Mouse (Mus musculus) testis, postnatal 10 days (tissue): ENCODE data around the gene Spg21.

Source experiments
- DNase-seq: peaks from one replicate; pipeline ENCODE4 v3.0.0; 2021; ENCODE audit warnings: low spot score

The Spg21 gene

GRCm38 (mm10) chr9:65479158-65479557 is 18.4 kb downstream of the Spg21 start:
- DNase-seq: no peak

- DNase-seq: no peak
These were observed 19.3 kb downstream of the Spg21 start for GRCm38 (mm10) chr9:65480071-65480470.

- DNase-seq: no peak
These were observed 30.7 kb downstream of the Spg21 start for GRCm38 (mm10) chr9:65491476-65491875.

GRCm38 (mm10) chr9:65492351-65492750 is 31.6 kb downstream of the Spg21 start:
- no peak for DNase-seq

GRCm38 (mm10) chr9:65492851-65493250 is 32.1 kb downstream of the Spg21 start:
- no peak for DNase-seq

- no peak for DNase-seq
These were observed 41.4 kb downstream of the Spg21 start for GRCm38 (mm10) chr9:65502146-65502545.

- DNase-seq: no peak
These were observed 42.2 kb downstream of the Spg21 start for GRCm38 (mm10) chr9:65502721-65503505.

GRCm38 (mm10) chr9:65508449-65508848 is 47.7 kb downstream of the Spg21 start:
- no peak for DNase-seq

GRCm38 (mm10) chr9:65512520-65512919 is 51.8 kb downstream of the Spg21 start:
- no peak for DNase-seq

- no peak for DNase-seq
These were observed 53.7 kb downstream of the Spg21 start for GRCm38 (mm10) chr9:65514431-65514830.

GRCm38 (mm10) chr9:65514851-65515261 is 54.1 kb downstream of the Spg21 start:
- no peak for DNase-seq

GRCm38 (mm10) chr9:65519807-65520504 is 59.2 kb downstream of the Spg21 start, which contains the start of gene Ankdd1a:
Gene Ankdd1a, minus strand, starts transcription at chr9:65520193.
- peak; percentile 55 for DNase-seq

GRCm38 (mm10) chr9:65520505-65520876 is 59.7 kb downstream of the Spg21 start:
- DNase-seq: no peak

- peak; percentile 86 for DNase-seq
These were observed 63.0 kb downstream of the Spg21 start for GRCm38 (mm10) chr9:65523611-65524364.

- DNase-seq: no peak
These were observed 64.9 kb downstream of the Spg21 start for GRCm38 (mm10) chr9:65525445-65526195.

- DNase-seq: no peak
These were observed 67.8 kb downstream of the Spg21 start for GRCm38 (mm10) chr9:65528417-65529038.

- DNase-seq: no peak
These were observed 68.9 kb downstream of the Spg21 start for GRCm38 (mm10) chr9:65529659-65530058.

- no peak for DNase-seq
These were observed 70.5 kb downstream of the Spg21 start for GRCm38 (mm10) chr9:65531283-65531682.

- no peak for DNase-seq
These were observed 72.2 kb downstream of the Spg21 start for GRCm38 (mm10) chr9:65532986-65533385.

GRCm38 (mm10) chr9:65534111-65534510 is 73.4 kb downstream of the Spg21 start:
- no peak for DNase-seq

GRCm38 (mm10) chr9:65535191-65535722 is 74.5 kb downstream of the Spg21 start:
- no peak for DNase-seq
